Mouse (Mus musculus): ENCODE measurements around the gene Tbc1d4.

The Tbc1d4 gene

GRCm38 (mm10) chr14:101437925-101438324, 171.1 kb downstream of the Tbc1d4 start:
- in situ Hi-C loops (cut with MboI, MseI): no loop called here

- in situ Hi-C loops (cut with MboI, MseI): no loop called here
Observed at GRCm38 (mm10) chr14:101430536-101430935, 178.5 kb downstream of the Tbc1d4 start.

GRCm38 (mm10) chr14:101428805-101429516, 180.0 kb downstream of the Tbc1d4 start:
- in situ Hi-C loops (cut with MboI, MseI): no loop called here

- in situ Hi-C loops (cut with MboI, MseI): loop anchor here (10.0 kb wide), 1 partner anchor 263 kb away; no protein-coding TSS in a partner anchor
Observed at GRCm38 (mm10) chr14:101417679-101418078, 191.3 kb downstream of the Tbc1d4 start.
